Mouse (Mus musculus) myocyte (in vitro differentiated cells): Measurements from ENCODE around the gene Top3b. TPM values are rescaled to one million over a fixed set of nuclear protein-coding genes. Genes with fewer than 3 reads are reported as not detected.

ENCODE experiments used
- H3K27me3 ChIP-seq: one replicate; pipeline ENCODE4 v1.6.1; 2011; ENCODE audit not compliant: control insufficient read depth, insufficient read depth, insufficient read length
- H3K36me3 ChIP-seq: one replicate; pipeline ENCODE4 v1.6.1; 2011; ENCODE audit not compliant: control insufficient read depth, insufficient read depth
- H3K4me2 ChIP-seq: one replicate; pipeline ENCODE4 v1.6.1; 2011; ENCODE audit warnings: low read depth, control low read depth
- H3K4me3 ChIP-seq: one replicate; pipeline ENCODE4 v1.5.1; 2011; ENCODE audit warnings: mild to moderate bottlenecking, control low read depth, moderate library complexity
- H3K79me2 ChIP-seq: one replicate; pipeline ENCODE4 v1.6.1; 2011; ENCODE audit not compliant: control insufficient read depth, insufficient read depth
- H3ac ChIP-seq: one replicate; pipeline ENCODE4 v1.6.1; 2011; ENCODE audit not compliant: control insufficient read depth, insufficient read length
- CEBPB ChIP-seq: IDR thresholded peaks from 2 replicates; pipeline ENCODE4 v1.6.1; 2011; ENCODE audit warnings: mild to moderate bottlenecking, moderate library complexity; ENCODE audit not compliant: poor library complexity, insufficient read depth, severe bottlenecking
- E2F4 ChIP-seq: IDR thresholded peaks from one replicate; pipeline ENCODE4 v1.6.1; 2011; ENCODE audit warnings: mild to moderate bottlenecking, control low read depth, moderate library complexity; ENCODE audit not compliant: insufficient read depth
- MAX ChIP-seq: IDR thresholded peaks from one replicate; pipeline ENCODE4 v1.6.1; 2011; ENCODE audit warnings: low read depth, mild to moderate bottlenecking, control low read depth
- MYOD1 ChIP-seq, 3 experiments: IDR thresholded peaks; one replicate each; pipeline ENCODE4 v1.6.1; 2011; ENCODE audit warnings: control low read depth in 2 of 3, low read depth in 2 of 3, mild to moderate bottlenecking in 2 of 3, moderate library complexity in 1 of 3; ENCODE audit not compliant: insufficient read length in 2 of 3, control insufficient read depth in 1 of 3
- MYOG ChIP-seq, 3 experiments: IDR thresholded peaks; one replicate each; pipeline ENCODE4 v1.6.1; 2011; ENCODE audit warnings: control low read depth in 2 of 3, low read depth in 2 of 3, mild to moderate bottlenecking in 2 of 3; ENCODE audit not compliant: insufficient read length in 2 of 3, control insufficient read depth in 1 of 3, insufficient read depth in 1 of 3
- POLR2A ChIP-seq: IDR thresholded peaks from one replicate; pipeline ENCODE4 v1.6.1; 2011; ENCODE audit warnings: low read depth, mild to moderate bottlenecking, control low read depth, moderate library complexity; ENCODE audit not compliant: insufficient read length
- POLR2AphosphoS2 ChIP-seq: IDR thresholded peaks from one replicate; pipeline ENCODE4 v1.6.1; 2011; ENCODE audit warnings: low read depth, control low read depth; ENCODE audit not compliant: insufficient read length
- REST ChIP-seq: IDR thresholded peaks from one replicate; pipeline ENCODE4 v1.6.1; 2011; ENCODE audit warnings: mild to moderate bottlenecking, control low read depth, moderate library complexity; ENCODE audit not compliant: insufficient read depth, insufficient read length
- SRF ChIP-seq: IDR thresholded peaks from one replicate; pipeline ENCODE4 v1.6.1; 2011; ENCODE audit warnings: low read depth; ENCODE audit not compliant: control insufficient read depth, insufficient read length
- TCF12 ChIP-seq: IDR thresholded peaks from one replicate; pipeline ENCODE4 v1.6.1; 2011; ENCODE audit warnings: mild to moderate bottlenecking, control low read depth; ENCODE audit not compliant: poor library complexity, insufficient read depth, severe bottlenecking
- TCF3 ChIP-seq: IDR thresholded peaks from one replicate; pipeline ENCODE4 v1.6.1; 2011; ENCODE audit warnings: low read depth, control low read depth; ENCODE audit not compliant: insufficient read length
- USF1 ChIP-seq: IDR thresholded peaks from one replicate; pipeline ENCODE4 v1.6.1; 2011; ENCODE audit warnings: low read depth, mild to moderate bottlenecking, control low read depth, moderate library complexity
- polyA plus RNA-seq: library from polyadenylated mRNA; unstranded; fragments of >200 nt; fragmentation: generic; extraction: Trizol; gene quantifications from one replicate; pipeline ENCODE4 v1.2.1, GENCODE M21; 2012; ENCODE audit warnings: missing spikeins

The Top3b gene
- polyA plus RNA-seq, 1 experiment, result 50.6 TPM

GRCm38 (mm10) chr16:16913440-16913839 lies 42.9 kb downstream of the Top3b start:
- no peaks in the 10 kb centered on the region for H3K36me3 ChIP-seq

DNA sequence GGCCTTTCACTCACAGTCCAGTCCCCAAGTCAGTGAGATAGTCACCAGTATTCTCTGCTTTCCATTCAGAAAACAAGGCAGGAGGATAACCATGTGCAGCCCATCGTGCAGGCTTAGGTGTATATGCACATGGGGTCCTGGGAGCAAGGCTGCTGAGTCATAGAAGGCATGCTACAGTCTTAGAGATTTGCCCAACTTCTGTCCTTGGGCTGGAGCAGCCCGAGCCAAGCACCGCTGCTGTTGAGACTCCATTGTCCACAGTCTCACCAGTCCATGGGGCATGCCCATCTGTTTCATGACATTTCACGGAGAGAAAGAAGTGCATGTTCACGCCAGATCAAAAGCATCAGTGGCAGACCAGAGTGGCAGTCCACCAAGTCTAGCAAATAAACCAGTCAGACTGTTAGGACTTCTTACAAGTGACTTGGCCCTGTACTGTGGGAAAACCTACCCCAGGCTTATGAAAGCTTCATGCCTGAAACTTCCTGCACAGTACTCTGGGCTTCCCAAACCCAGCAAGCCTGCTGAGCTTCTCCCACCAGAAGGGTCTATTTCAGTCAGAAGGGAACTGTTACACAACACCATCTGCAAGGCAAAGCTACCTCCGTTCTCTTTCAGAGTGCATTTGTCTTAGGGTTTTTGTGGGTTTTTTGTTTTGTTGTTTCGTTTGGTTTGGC lies 48.0 kb downstream of the Top3b start:
- no peak overlapping the region for H3K4me2 ChIP-seq
- no peaks in the 10 kb centered on the region for H3K79me2 ChIP-seq
- no peaks in the 10 kb centered on the region for H3K27me3 ChIP-seq
- H3K36me3 ChIP-seq, result no peaks in the 10 kb centered on the region
- H3ac ChIP-seq, result no peak overlapping the region
- no peak overlapping the region for H3K4me3 ChIP-seq
- TF ChIP-seq CEBPB (no peak), SRF (no peak), POLR2A (no peak), MYOD1 (IDR thresholded peaks at IDR 0.05; ENCODE audit: control insufficient read depth in 1 of 3, insufficient read length in 2 of 3, low read depth in 2 of 3) (no peak), POLR2AphosphoS2 (no peak), MAX (no peak), TCF3 (no peak), TCF12 (no peak), REST (no peak), USF1 (no peak), MYOG (IDR thresholded peaks at IDR 0.05; ENCODE audit: control insufficient read depth in 1 of 3, insufficient read depth in 1 of 3, insufficient read length in 2 of 3, low read depth in 2 of 3) (no peak), E2F4 (no peak)

More at GRCm38 (mm10) chr16:16913440-16913839, 42.9 kb downstream of the Top3b start:
- no peak overlapping the region for H3ac ChIP-seq
- no peak for TF ChIP-seq POLR2A
- TF ChIP-seq POLR2AphosphoS2, result no peak
- TF ChIP-seq CEBPB, result no peak
- TF ChIP-seq MYOG (IDR thresholded peaks at IDR 0.05; ENCODE audit: control insufficient read depth in 1 of 3, insufficient read depth in 1 of 3, insufficient read length in 2 of 3, low read depth in 2 of 3), result no peak
- TF ChIP-seq E2F4, result no peak
- no peak for TF ChIP-seq TCF3
- TF ChIP-seq MAX, result no peak
- no peak for TF ChIP-seq REST
- TF ChIP-seq TCF12, result no peak
- TF ChIP-seq USF1, result no peak
- TF ChIP-seq SRF, result no peak
- TF ChIP-seq MYOD1 (IDR thresholded peaks at IDR 0.05; ENCODE audit: control insufficient read depth in 1 of 3, insufficient read length in 2 of 3, low read depth in 2 of 3), result no peak
- no peaks in the 10 kb centered on the region for H3K27me3 ChIP-seq
- no peaks in the 10 kb centered on the region for H3K79me2 ChIP-seq
- no peak overlapping the region for H3K4me2 ChIP-seq
- H3K4me3 ChIP-seq, result no peak overlapping the region

DNA sequence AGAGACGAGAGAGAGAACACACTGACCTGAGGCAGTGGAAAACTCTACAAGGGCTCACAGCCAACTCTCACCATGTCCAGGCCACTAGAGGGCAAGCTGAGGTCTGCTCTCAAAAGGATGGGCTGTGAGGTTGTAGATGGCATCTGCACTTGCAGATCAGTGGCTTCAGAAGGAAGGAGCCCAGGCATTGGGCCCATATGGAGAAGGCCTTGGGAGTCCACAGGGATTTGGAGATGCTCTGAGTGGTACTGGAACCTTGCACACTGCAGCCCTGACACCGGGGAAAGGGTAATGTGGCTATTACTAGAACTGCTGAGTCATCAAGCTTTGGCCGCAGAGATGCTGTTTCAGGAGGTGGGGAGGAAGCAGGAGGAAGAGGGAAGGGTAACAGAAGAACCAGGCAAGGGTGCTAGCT lies 50.5 kb downstream of the Top3b start:
- no peak overlapping the region for H3ac ChIP-seq
- no peak overlapping the region for H3K4me2 ChIP-seq
- no peak overlapping the region for H3K4me3 ChIP-seq
- no peaks in the 10 kb centered on the region for H3K79me2 ChIP-seq
- no peaks in the 10 kb centered on the region for H3K36me3 ChIP-seq
- H3K27me3 ChIP-seq, result no peaks in the 10 kb centered on the region
- TF ChIP-seq MYOD1 (IDR thresholded peaks at IDR 0.05; ENCODE audit: control insufficient read depth in 1 of 3, insufficient read length in 2 of 3, low read depth in 2 of 3), result no peak
- no peak for TF ChIP-seq SRF
- no peak for TF ChIP-seq REST
- TF ChIP-seq USF1, result no peak
- TF ChIP-seq TCF12, result no peak
- TF ChIP-seq MYOG (IDR thresholded peaks at IDR 0.05; ENCODE audit: control insufficient read depth in 1 of 3, insufficient read depth in 1 of 3, insufficient read length in 2 of 3, low read depth in 2 of 3), result no peak
- TF ChIP-seq E2F4, result no peak
- no peak for TF ChIP-seq CEBPB
- no peak for TF ChIP-seq TCF3
- no peak for TF ChIP-seq MAX
- TF ChIP-seq POLR2A, result no peak
- no peak for TF ChIP-seq POLR2AphosphoS2

DNA sequence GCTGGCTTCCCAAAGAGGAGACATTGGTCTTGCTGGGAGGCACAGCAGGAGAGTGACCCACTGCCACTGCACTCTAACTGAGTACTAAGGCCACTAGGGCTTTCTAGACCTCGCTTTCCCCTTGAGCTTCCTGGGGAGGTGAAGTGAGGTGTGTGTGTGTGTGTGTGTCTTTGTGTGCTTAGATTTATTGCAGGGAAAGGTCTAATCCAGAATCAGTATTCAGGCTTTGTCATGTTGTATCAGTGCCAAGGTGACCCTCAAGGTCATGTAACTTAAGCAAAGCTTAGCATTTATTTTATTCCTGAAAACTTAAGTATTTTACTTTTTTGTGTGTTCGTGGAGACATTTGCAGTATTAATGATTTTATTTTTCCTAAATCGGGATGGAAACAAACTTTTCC lies 53.9 kb downstream of the Top3b start:
- no peak overlapping the region for H3K4me3 ChIP-seq
- no peaks in the 10 kb centered on the region for H3K27me3 ChIP-seq
- H3K4me2 ChIP-seq, result no peak overlapping the region
- H3ac ChIP-seq, result no peak overlapping the region
- TF ChIP-seq MYOG (IDR thresholded peaks at IDR 0.05; ENCODE audit: control insufficient read depth in 1 of 3, insufficient read depth in 1 of 3, insufficient read length in 2 of 3, low read depth in 2 of 3), result no peak
- TF ChIP-seq POLR2AphosphoS2, result no peak
- TF ChIP-seq REST, result no peak
- no peak for TF ChIP-seq POLR2A
- TF ChIP-seq MAX, result no peak
- no peak for TF ChIP-seq MYOD1 (IDR thresholded peaks at IDR 0.05; ENCODE audit: control insufficient read depth in 1 of 3, insufficient read length in 2 of 3, low read depth in 2 of 3)
- no peak for TF ChIP-seq E2F4
- TF ChIP-seq SRF, result no peak
- no peak for TF ChIP-seq CEBPB
- no peaks in the 10 kb centered on the region for H3K79me2 ChIP-seq
- no peaks in the 10 kb centered on the region for H3K36me3 ChIP-seq
